Mouse (Mus musculus): ENCODE data around the gene Ell. TPM values are rescaled to one million over a fixed set of nuclear protein-coding genes. Genes with fewer than 3 reads are reported as not detected.
"Not testable (repeated sequence)": the region's sequence is repeated elsewhere in the genome, so short reads cannot be mapped to it uniquely, and the experiment has no call there.

Ell gene
- polyA plus RNA-seq, 1 experiment from 2014 or later = 18.8 TPM

DNA sequence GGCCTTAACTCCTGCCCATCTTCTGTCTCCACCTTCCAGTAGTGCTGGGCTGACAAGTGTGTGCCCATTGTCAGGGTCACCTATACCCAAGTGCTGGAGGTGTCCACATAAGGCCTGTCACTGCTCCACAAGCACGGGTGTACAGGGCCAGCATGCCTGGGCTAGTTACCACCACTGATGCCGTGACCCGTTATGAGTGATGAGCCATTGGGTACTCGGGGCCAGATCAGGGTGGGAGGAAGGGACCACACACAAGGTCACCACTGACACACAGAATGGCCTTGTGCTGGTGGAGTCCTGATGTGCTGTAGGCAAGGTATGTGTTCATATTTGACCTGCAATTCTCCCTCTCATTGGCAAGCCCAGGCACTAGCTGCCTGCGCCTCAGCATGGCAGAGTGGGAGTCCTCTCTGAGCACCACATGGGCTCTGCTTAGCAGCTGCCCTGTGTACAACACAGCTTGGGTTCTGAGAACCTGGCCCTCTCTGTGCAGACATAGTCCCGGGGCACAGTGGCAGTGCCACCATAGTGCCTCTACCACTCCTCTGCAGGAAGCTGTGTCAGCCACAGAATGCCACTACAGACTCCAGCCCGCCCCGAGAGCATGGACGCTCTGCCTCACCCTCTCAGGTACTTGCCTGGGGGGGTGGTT is 45.5 kb downstream of the Ell start:
- no peak overlapping the region for H3K4me2 ChIP-seq
- peak; percentile 10; the same call in 1 of the 2 replicates for ATAC-seq (ENCODE audit: low FRiP score)
- H3K27ac ChIP-seq = no peak overlapping the region; the same call in 1 of the 2 replicates
- H3K9me3 ChIP-seq = no peaks in the 10 kb centered on the region
- H3K4me1 ChIP-seq = no peaks in the 10 kb centered on the region
- H3K9ac ChIP-seq = no peak overlapping the region
- H3K4me3 ChIP-seq (replicated peaks) = no peak overlapping the region
- peaks cover 93% of the 10 kb centered on the region for H3K36me3 ChIP-seq (replicated peaks)
- H3K27me3 ChIP-seq = no peaks in the 10 kb centered on the region
- 93% methylated on average over 9 of the region's 9 CpGs for WGBS

DNA sequence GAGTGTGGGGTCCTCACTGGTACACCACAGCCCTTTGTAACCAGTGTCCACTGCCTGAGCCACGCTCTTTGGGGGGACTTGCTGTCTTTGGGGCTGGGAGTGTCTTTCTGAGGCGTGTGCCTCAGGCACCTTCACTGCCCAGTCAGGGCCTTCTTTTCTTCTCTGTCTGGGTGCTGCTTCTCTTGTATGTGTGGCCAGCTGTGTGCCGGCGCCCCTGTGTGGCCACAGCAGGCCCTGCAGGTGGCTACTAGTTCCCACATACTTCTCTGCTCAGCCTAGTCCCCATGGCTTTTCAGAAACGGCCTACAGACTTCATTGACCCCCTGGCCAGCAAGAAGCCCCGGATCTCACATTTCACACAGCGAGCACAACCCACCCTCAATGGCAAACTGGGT is 46.0 kb downstream of the Ell start:
- Histone ChIP-seq H3K36me3 (replicated peaks) (peaks cover 94% of the 10 kb centered on the region), H3K4me3 (replicated peaks) (no peak overlapping the region), H3K27ac (no peak overlapping the region; the same call in 1 of the 2 replicates), H3K4me1 (no peaks in the 10 kb centered on the region), H3K27me3 (no peaks in the 10 kb centered on the region), H3K9me3 (no peaks in the 10 kb centered on the region), H3K9ac (no peak overlapping the region), H3K4me2 (no peak overlapping the region)
- ATAC-seq (ENCODE audit: low FRiP score) = peak; percentile 73
- WGBS = 47% methylated on average over 7 of the region's 7 CpGs

DNA sequence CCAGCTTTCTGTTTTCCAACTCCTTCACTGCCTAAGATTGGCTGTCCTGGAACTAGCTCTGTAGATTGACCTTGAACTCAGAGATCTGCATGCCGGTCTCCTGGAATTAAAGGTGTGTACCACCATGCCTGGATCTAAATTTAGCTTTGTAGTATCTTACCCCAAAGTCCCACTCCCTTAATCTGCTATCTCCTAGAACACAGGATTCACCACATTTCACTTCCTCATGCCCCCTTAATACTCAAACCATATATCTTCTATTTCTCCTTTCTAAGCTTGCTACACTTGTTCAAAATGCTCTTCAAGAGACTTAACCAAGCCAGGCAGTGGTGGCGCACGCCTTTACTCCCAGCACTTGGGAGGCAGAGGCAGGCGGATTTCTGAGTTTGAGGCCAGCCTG is 48.7 kb downstream of the Ell start:
- not testable (repeated sequence) for H3K4me3 ChIP-seq (replicated peaks); H3K4me1 ChIP-seq; H3K9me3 ChIP-seq; H3K9ac ChIP-seq; H3K27me3 ChIP-seq; ATAC-seq (ENCODE audit: low FRiP score); H3K4me2 ChIP-seq; H3K27ac ChIP-seq
- H3K36me3 ChIP-seq (replicated peaks) = peaks cover 89% of the 10 kb centered on the region
- WGBS = 95% methylated on average over 4 of the region's 4 CpGs

DNA sequence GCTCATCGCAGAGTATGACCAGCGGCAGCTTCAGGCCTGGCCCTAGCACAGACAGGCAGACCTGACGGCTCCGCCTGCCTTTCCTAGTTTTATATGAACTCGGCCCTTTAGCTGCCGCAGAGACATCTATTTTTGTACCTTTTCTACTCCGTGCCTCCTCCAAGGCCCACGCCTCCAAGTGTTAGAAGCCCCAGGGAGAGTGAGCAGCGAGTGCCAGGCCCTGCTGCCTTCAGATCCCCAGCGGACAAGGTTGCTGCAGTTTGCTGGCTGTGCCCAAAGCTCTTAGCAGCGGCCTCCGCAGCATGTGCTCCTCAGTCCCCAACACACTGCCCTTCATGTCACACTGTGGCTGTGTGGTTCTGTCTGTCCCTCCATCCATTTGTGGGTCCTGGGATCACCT is 52.3 kb downstream of the Ell start:
- H3K4me3 ChIP-seq (replicated peaks) = no peak overlapping the region
- no peak overlapping the region; the same call in 1 of the 2 replicates for H3K27ac ChIP-seq
- peaks cover 8% of the 10 kb centered on the region for H3K27me3 ChIP-seq
- no peak overlapping the region for H3K9ac ChIP-seq
- no peak for ATAC-seq (ENCODE audit: low FRiP score)
- H3K4me2 ChIP-seq = no peak overlapping the region
- no peaks in the 10 kb centered on the region for H3K9me3 ChIP-seq
- H3K36me3 ChIP-seq (replicated peaks) = peaks cover 65% of the 10 kb centered on the region
- 87% methylated on average over 12 of the region's 12 CpGs for WGBS
- peaks cover 27% of the 10 kb centered on the region for H3K4me1 ChIP-seq

DNA sequence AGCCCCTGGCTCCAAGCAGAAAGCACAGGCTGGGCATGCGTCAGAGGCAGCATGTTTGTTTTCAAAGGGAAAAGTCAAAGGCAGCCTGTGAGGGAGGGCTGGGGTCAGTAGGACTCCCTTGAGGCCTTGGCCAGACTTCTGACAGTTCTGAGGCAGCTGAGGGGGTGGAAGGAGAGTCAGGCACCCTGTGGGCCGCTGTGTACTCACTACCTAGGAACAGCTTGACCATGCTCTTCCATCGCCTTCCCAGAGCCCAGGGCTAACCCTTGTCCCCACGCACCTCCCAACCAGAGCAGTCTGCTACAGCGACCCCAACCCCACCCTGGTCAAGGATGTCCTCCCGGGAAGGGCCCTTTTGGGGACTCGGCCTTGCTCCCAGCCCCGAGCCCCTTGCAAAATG is 53.9 kb downstream of the Ell start:
- Histone ChIP-seq H3K9me3 (no peaks in the 10 kb centered on the region), H3K4me1 (peaks cover 43% of the 10 kb centered on the region), H3K27ac (peak overlapping the region; percentile 51; the same call in 1 of the 2 replicates), H3K4me3 (replicated peaks) (0 out of 2 replicates have a peak overlapping the region, but pooled peaks have one; percentile 62), H3K9ac (no peak overlapping the region), H3K36me3 (replicated peaks) (peaks cover 56% of the 10 kb centered on the region), H3K4me2 (peak overlapping the region; percentile 99), H3K27me3 (peaks cover 22% of the 10 kb centered on the region)
- no peak for ATAC-seq (ENCODE audit: low FRiP score)
- 58% methylated on average over 8 of the region's 8 CpGs for WGBS

DNA sequence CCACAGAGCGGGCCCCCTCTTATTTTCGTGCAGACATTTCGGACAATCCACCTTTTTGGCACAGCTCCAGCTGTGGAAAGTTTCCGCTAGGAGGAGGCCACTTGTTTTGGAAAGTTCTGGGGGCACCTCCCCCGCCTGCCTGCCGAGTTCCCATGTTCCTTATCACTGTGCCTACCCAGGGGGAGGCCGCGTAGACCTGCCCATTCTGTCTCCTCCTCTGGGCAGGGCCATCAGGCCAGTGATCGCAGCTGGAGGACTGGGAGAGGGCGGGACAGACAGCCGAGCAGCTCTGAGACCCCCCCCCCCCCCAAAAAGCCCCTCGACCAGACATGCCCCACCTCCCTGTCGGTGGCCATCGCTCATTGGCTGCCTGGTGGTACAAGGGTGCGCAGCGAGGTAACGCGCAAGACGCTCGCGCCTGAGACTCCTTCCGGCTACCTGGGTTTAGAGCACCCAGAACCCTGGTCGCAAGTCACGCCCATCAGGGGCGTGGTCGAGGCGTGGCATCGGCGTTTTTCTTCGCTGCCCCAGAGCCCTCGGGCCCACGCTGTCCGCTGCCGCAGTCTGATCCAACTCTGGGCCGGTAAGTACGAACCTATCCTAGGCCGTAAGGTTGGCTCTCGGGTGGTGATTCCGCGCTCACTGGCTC is 54.8 kb downstream of the Ell start, which contains the start of gene Isyna1:
Gene Isyna1 (plus strand): TSS at position 413 of the 649 bp plus-strand sequence.
- H3K9ac ChIP-seq = peak within 1 kb of the TSS; percentile 64
- peak; percentile 81 for ATAC-seq (ENCODE audit: low FRiP score)
- H3K27ac ChIP-seq = peak within 1 kb of the TSS; percentile 78
- peaks cover 49% of the 10 kb centered on the region for H3K36me3 ChIP-seq (replicated peaks)
- under 1% methylated on average over 39 of the region's 40 CpGs for WGBS
- peak within 1 kb of the TSS; percentile 62 for H3K4me3 ChIP-seq (replicated peaks)
- H3K27me3 ChIP-seq = peaks cover 22% of the 10 kb centered on the region
- H3K4me2 ChIP-seq = peak within 1 kb of the TSS; percentile 99
- H3K9me3 ChIP-seq = no peaks in the 10 kb centered on the region
- peaks cover 52% of the 10 kb centered on the region for H3K4me1 ChIP-seq

DNA sequence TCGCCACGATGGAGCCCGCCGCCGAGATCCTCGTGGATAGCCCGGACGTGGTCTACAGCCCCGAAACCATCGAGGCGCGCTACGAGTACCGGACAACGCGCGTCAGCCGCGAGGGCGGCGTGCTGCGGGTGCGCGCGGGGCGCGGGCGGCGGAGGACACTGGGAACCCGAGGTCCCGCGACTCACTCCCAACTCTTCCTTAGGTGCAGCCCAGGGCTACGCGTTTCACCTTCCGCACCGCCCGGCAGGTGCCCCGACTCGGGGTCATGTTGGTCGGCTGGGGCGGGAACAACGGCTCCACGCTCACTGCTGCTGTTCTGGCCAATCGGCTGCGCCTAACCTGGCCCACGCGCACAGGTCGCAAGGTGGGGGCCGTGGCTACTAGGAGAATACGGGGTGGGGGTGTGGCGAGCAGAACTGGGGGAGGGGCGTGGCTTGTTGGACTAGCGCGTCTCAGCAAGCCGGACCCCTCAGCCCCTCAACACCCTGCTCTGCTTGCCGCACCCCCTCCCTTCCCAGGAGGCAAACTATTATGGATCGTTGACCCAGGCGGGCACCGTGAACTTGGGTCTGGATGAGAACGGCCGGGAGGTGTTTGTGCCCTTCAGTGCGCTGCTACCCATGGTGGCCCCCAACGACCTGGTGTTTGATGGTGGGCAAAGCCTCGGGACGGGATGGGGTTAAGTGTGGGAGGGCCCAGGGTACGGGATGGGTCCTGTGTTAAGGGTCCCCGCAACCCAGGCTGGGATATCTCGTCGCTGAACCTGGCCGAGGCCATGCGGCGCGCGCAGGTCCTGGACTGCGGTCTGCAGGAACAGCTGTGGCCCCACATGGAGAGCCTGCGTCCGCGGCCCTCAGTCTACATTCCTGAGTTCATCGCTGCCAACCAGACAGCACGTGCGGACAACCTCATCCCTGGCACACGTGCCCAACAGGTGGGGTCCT is 55.6 kb downstream of the Ell start:
- peak; percentile 20 for ATAC-seq (ENCODE audit: low FRiP score)
- H3K4me3 ChIP-seq (replicated peaks) = peak overlapping the region; percentile 62
- WGBS = 10% methylated on average over 82 of the region's 82 CpGs
- H3K9me3 ChIP-seq = no peaks in the 10 kb centered on the region
- peaks cover 42% of the 10 kb centered on the region for H3K36me3 ChIP-seq (replicated peaks)
- peak overlapping the region; percentile 64 for H3K9ac ChIP-seq
- peak overlapping the region; percentile 78 for H3K27ac ChIP-seq
- peak overlapping the region; percentile 99 for H3K4me2 ChIP-seq
- H3K4me1 ChIP-seq = peaks cover 61% of the 10 kb centered on the region
- H3K27me3 ChIP-seq = peaks cover 25% of the 10 kb centered on the region

DNA sequence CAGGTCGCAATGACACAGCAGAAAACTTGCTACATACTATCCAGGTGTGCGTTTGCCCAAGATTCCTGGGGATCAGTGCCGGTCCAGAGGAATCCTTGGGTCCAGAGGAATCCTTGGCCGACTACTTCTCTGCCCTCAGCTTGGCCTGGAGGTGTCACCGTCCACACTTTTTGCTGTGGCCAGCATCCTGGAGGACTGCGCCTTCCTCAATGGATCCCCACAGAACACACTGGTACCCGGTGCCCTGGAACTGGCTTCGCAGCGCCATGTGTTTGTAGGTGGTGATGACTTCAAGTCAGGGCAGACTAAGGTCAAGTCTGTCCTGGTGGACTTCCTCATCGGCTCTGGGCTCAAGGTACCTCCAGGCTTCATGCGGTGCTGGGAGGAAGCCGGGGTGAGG is 56.6 kb downstream of the Ell start:
- peaks cover 70% of the 10 kb centered on the region for H3K4me1 ChIP-seq
- peaks cover 25% of the 10 kb centered on the region for H3K27me3 ChIP-seq
- 95% methylated on average over 12 of the region's 12 CpGs for WGBS
- no peak overlapping the region for H3K4me2 ChIP-seq
- no peak overlapping the region for H3K9ac ChIP-seq
- no peak for ATAC-seq (ENCODE audit: low FRiP score)
- peaks cover 32% of the 10 kb centered on the region for H3K36me3 ChIP-seq (replicated peaks)
- no peak overlapping the region for H3K4me3 ChIP-seq (replicated peaks)
- H3K9me3 ChIP-seq = no peaks in the 10 kb centered on the region
- no peak overlapping the region for H3K27ac ChIP-seq

DNA sequence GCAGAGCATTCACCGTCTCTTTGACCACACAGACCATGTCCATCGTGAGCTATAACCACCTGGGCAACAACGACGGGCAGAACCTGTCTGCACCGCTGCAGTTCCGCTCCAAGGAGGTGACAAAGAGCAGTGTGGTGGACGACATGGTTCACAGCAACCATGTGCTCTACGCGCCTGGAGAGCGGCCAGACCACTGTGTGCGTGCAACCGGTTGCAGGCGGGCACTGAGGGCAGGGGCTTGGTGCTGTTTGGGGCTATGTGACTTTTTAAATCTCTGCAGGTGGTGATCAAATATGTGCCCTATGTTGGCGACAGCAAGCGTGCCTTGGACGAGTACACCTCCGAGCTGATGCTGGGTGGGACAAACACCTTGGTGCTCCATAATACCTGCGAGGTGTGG is 57.0 kb downstream of the Ell start:
- Histone ChIP-seq H3K9me3 (no peaks in the 10 kb centered on the region), H3K36me3 (replicated peaks) (peaks cover 31% of the 10 kb centered on the region), H3K4me2 (no peak overlapping the region), H3K4me3 (replicated peaks) (no peak overlapping the region), H3K9ac (no peak overlapping the region), H3K27me3 (peaks cover 25% of the 10 kb centered on the region), H3K4me1 (peaks cover 74% of the 10 kb centered on the region), H3K27ac (no peak overlapping the region)
- ATAC-seq (ENCODE audit: low FRiP score) = no peak
- WGBS = 96% methylated on average over 18 of the region's 18 CpGs

DNA sequence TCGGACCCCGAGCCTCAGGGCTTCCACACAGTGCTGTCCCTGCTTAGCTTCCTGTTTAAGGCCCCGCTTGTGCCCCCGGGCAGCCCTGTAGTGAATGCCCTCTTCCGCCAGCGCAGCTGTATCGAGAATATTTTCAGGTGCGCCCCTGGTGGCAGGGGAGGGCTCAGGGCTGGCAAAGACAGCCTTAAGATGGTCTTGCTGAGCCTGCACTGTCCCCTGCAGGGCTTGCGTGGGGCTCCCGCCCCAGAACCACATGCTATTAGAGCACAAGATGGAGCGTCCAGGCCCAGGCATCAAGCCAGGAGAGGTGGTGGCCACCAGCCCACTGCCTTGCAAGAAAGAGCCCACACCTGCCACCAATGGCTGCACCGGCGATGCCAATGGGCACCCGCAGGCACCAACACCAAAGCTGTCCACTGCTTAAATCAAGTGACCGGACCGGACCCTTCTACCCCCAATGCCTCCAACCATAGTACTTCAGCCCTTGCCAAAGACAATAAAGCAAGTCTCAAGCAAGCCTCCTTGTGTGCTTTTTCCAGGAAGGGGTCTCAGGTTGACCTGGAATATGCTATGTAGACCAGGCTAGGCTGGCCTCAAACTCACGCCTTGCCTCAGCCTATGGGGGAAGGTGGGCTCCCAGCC is 57.6 kb downstream of the Ell start:
- Histone ChIP-seq H3K27ac (no peak overlapping the region), H3K9ac (no peak overlapping the region), H3K9me3 (no peaks in the 10 kb centered on the region), H3K27me3 (peaks cover 25% of the 10 kb centered on the region), H3K4me2 (peak overlapping the region; percentile 86), H3K36me3 (replicated peaks) (peaks cover 27% of the 10 kb centered on the region), H3K4me3 (replicated peaks) (0 out of 2 replicates have a peak overlapping the region, but pooled peaks have one; percentile 5), H3K4me1 (peaks cover 81% of the 10 kb centered on the region)
- WGBS = 81% methylated on average over 17 of the region's 17 CpGs
- no peak for ATAC-seq (ENCODE audit: low FRiP score)

DNA sequence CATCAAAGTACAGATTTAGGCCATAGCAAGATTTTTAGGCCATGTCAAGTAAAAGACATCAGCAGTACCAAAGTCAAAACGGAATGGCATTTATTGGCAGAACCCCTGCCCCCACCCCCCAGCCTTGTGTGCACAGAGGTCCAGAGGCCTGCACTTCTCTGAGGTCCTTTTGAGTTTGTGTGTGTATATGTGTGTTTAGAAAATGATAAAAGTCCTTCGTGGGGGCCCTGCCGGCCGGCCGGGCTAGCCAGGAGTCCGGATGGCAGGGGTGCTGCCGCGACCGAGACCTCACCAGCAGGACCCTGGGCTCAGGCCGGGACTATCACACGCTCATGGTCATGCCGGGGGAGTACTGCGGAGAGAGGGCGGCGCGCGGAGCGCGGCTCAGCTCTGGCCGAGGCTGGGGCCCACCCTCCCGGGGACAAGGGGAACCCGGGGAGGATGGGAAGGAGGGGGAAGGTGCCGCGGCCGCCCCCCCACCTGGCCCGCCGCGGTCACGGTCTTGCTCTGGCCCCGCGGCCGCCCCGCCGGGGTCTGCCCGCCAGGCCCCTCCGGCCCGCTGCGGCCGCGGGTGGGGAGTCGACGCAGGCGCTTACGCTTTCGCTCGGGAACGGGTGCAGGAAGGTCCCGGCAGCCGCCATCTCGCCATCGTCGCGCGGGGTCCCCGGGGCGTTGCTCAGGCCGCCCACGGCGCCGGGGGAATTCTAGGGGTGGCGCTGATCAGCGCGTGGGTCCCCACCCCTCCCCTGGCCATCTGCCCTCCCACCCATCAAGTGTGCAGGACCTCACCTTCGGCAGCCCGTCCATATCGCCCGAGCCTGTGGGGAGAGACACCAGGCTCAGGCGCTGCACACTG is 58.4 kb downstream of the Ell start:
- Histone ChIP-seq H3K9me3 (no peaks in the 10 kb centered on the region), H3K27ac (peak overlapping the region; percentile 51), H3K36me3 (replicated peaks) (peaks cover 25% of the 10 kb centered on the region), H3K27me3 (peaks cover 25% of the 10 kb centered on the region), H3K4me3 (replicated peaks) (peak overlapping the region; percentile 51), H3K4me1 (peaks cover 84% of the 10 kb centered on the region), H3K9ac (peak overlapping the region; percentile 78), H3K4me2 (peak overlapping the region; percentile 86)
- ATAC-seq (ENCODE audit: low FRiP score) = no peak
- WGBS = 4% methylated on average over 64 of the region's 68 CpGs

All from forebrain, embryonic 12.5 days (tissue).